Mouse (Mus musculus): ENCODE results near the gene Polr2e. TPM values are rescaled to one million over a fixed set of nuclear protein-coding genes. Genes with fewer than 3 reads are reported as not detected.
A peak's percentile ranks its signal among the peaks of the same experiment; 100 is the strongest.

The Polr2e gene
- polyA plus RNA-seq, 1 experiment from 2014 or later: 256 TPM

- Histone ChIP-seq H3K9me3 (ENCODE audit: control insufficient read depth, low read length) (no peaks in the 10 kb centered on the region), H3K4me1 (replicated peaks; ENCODE audit: control insufficient read depth, insufficient read depth, low read length) (peaks cover 25% of the 10 kb centered on the region), H3K27me3 (replicated peaks; ENCODE audit: control insufficient read depth, insufficient read depth, low read length) (no peaks in the 10 kb centered on the region), H3K36me3 (ENCODE audit: control insufficient read depth, insufficient read depth, low read length) (peaks cover 28% of the 10 kb centered on the region; the same call in 1 of the 2 replicates), H3K4me2 (no peak overlapping the region), H3K9ac (ENCODE audit: low read depth, low read length) (no peak overlapping the region), H3K27ac (ENCODE audit: low read depth, low read length) (no peak overlapping the region), H3K4me3 (ENCODE audit: low read depth, low read length) (no peak overlapping the region)
- 80% methylated on average over 10 of the region's 10 CpGs for WGBS
- ATAC-seq (replicated peaks; ENCODE audit: low FRiP score) (no peak), DNase-seq (ENCODE audit: low spot score) (no peak)
These were observed 14.1 kb downstream of the Polr2e start for GRCm38 (mm10) chr10:80025463-80025862.

GRCm38 (mm10) chr10:80025044-80025347, 14.6 kb downstream of the Polr2e start:
- Histone ChIP-seq H3K9ac (ENCODE audit: low read depth, low read length) (no peak overlapping the region; the same call in 1 of the 2 replicates), H3K4me1 (replicated peaks; ENCODE audit: control insufficient read depth, insufficient read depth, low read length) (peaks cover 29% of the 10 kb centered on the region), H3K9me3 (ENCODE audit: control insufficient read depth, low read length) (no peaks in the 10 kb centered on the region), H3K4me3 (ENCODE audit: low read depth, low read length) (no peak overlapping the region), H3K36me3 (ENCODE audit: control insufficient read depth, insufficient read depth, low read length) (peaks cover 25% of the 10 kb centered on the region; the same call in 1 of the 2 replicates), H3K27me3 (replicated peaks; ENCODE audit: control insufficient read depth, insufficient read depth, low read length) (no peaks in the 10 kb centered on the region), H3K27ac (ENCODE audit: low read depth, low read length) (0 out of 2 replicates have a peak overlapping the region, but pooled peaks have one; percentile 41), H3K4me2 (no peak overlapping the region)
- DNase-seq (ENCODE audit: low spot score) (no peak), ATAC-seq (replicated peaks; ENCODE audit: low FRiP score) (no peak)
- 50% methylated on average over 4 of the region's 4 CpGs for WGBS

GRCm38 (mm10) chr10:80024229-80025043, 15.2 kb downstream of the Polr2e start:
- no peak for ATAC-seq (replicated peaks; ENCODE audit: low FRiP score)
- WGBS: 74% methylated on average over 15 of the region's 15 CpGs
- Histone ChIP-seq H3K4me2 (no peak overlapping the region), H3K9me3 (ENCODE audit: control insufficient read depth, low read length) (no peaks in the 10 kb centered on the region), H3K27ac (ENCODE audit: low read depth, low read length) (0 out of 2 replicates have a peak overlapping the region, but pooled peaks have one; percentile 41), H3K4me3 (ENCODE audit: low read depth, low read length) (peak overlapping the region; percentile 6; the same call in 1 of the 2 replicates), H3K4me1 (replicated peaks; ENCODE audit: control insufficient read depth, insufficient read depth, low read length) (peaks cover 35% of the 10 kb centered on the region), H3K9ac (ENCODE audit: low read depth, low read length) (no peak overlapping the region; the same call in 1 of the 2 replicates), H3K36me3 (ENCODE audit: control insufficient read depth, insufficient read depth, low read length) (peaks cover 25% of the 10 kb centered on the region; the same call in 1 of the 2 replicates), H3K27me3 (replicated peaks; ENCODE audit: control insufficient read depth, insufficient read depth, low read length) (no peaks in the 10 kb centered on the region)
- DNase-seq (ENCODE audit: low spot score): no peak

DNA sequence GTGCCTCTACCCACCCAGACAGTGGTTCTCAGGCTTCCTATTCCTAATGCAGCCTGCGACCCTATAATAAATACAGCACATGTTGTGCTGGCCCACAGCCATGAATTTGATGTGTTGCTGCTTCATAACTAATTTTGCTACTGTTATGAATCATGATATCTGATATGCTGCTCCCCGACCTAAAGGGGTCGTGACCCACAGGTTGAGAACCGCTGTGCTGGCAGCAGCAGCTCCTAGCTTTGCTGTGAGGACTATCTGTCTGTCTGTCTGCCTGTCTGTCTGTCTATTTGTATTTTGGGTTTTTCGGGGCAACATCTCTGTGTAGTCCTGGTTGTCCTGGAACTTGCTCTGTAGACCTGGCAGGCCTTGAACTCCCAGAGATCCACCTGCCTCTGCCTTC, 15.8 kb downstream of the Polr2e start:
- peaks cover 22% of the 10 kb centered on the region; the same call in 1 of the 2 replicates for H3K36me3 ChIP-seq (ENCODE audit: control insufficient read depth, insufficient read depth, low read length)
- no peaks in the 10 kb centered on the region for H3K9me3 ChIP-seq (ENCODE audit: control insufficient read depth, low read length)
- no peak overlapping the region for H3K27ac ChIP-seq (ENCODE audit: low read depth, low read length)
- H3K4me3 ChIP-seq (ENCODE audit: low read depth, low read length): no peak overlapping the region; the same call in 1 of the 2 replicates
- no peaks in the 10 kb centered on the region for H3K27me3 ChIP-seq (replicated peaks; ENCODE audit: control insufficient read depth, insufficient read depth, low read length)
- H3K9ac ChIP-seq (ENCODE audit: low read depth, low read length): no peak overlapping the region
- H3K4me2 ChIP-seq: no peak overlapping the region
- no peak for DNase-seq (ENCODE audit: low spot score)
- WGBS: 87% methylated on average over 5 of the region's 5 CpGs
- peaks cover 42% of the 10 kb centered on the region for H3K4me1 ChIP-seq (replicated peaks; ENCODE audit: control insufficient read depth, insufficient read depth, low read length)
- no peak for ATAC-seq (replicated peaks; ENCODE audit: low FRiP score)

GRCm38 (mm10) chr10:80022806-80023205, 16.8 kb downstream of the Polr2e start:
- Histone ChIP-seq H3K4me1 (replicated peaks; ENCODE audit: control insufficient read depth, insufficient read depth, low read length) (peaks cover 38% of the 10 kb centered on the region), H3K4me3 (ENCODE audit: low read depth, low read length) (no peak overlapping the region), H3K4me2 (no peak overlapping the region), H3K9ac (ENCODE audit: low read depth, low read length) (no peak overlapping the region), H3K36me3 (ENCODE audit: control insufficient read depth, insufficient read depth, low read length) (peaks cover 19% of the 10 kb centered on the region; the same call in 1 of the 2 replicates), H3K27me3 (replicated peaks; ENCODE audit: control insufficient read depth, insufficient read depth, low read length) (no peaks in the 10 kb centered on the region), H3K27ac (ENCODE audit: low read depth, low read length) (no peak overlapping the region), H3K9me3 (ENCODE audit: control insufficient read depth, low read length) (no peaks in the 10 kb centered on the region)
- ATAC-seq (replicated peaks; ENCODE audit: low FRiP score) (no peak), DNase-seq (ENCODE audit: low spot score) (no peak)
- WGBS: 91% methylated on average over 8 of the region's 8 CpGs

- Histone ChIP-seq H3K9ac (ENCODE audit: low read depth, low read length) (no peak overlapping the region), H3K9me3 (ENCODE audit: control insufficient read depth, low read length) (no peaks in the 10 kb centered on the region), H3K4me2 (no peak overlapping the region), H3K4me1 (replicated peaks; ENCODE audit: control insufficient read depth, insufficient read depth, low read length) (peaks cover 39% of the 10 kb centered on the region), H3K27me3 (replicated peaks; ENCODE audit: control insufficient read depth, insufficient read depth, low read length) (no peaks in the 10 kb centered on the region), H3K4me3 (ENCODE audit: low read depth, low read length) (no peak overlapping the region), H3K36me3 (ENCODE audit: control insufficient read depth, insufficient read depth, low read length) (peaks cover 14% of the 10 kb centered on the region; the same call in 1 of the 2 replicates), H3K27ac (ENCODE audit: low read depth, low read length) (no peak overlapping the region; the same call in 1 of the 2 replicates)
- 90% methylated on average over 12 of the region's 12 CpGs for WGBS
- ATAC-seq (replicated peaks; ENCODE audit: low FRiP score) (no peak), DNase-seq (ENCODE audit: low spot score) (no peak)
These were observed 17.4 kb downstream of the Polr2e start for GRCm38 (mm10) chr10:80022164-80022563.

DNA sequence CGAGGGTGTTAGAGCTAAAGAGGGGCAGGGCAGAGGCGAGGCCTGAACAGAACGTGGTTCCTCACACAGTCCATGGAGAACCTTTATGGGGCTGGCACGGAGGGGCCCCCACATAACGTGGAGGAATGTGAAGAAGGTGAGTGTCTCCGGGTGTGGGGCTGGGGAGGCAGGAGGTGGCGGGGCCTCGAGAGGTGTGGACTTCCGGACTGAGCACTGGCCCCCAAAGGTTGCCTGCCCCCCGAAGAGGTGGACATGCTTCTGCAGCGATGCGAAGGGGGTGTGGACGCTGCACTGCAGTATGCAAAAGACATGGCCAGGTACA, 18.3 kb downstream of the Polr2e start:
- Histone ChIP-seq H3K4me1 (replicated peaks; ENCODE audit: control insufficient read depth, insufficient read depth, low read length) (peaks cover 43% of the 10 kb centered on the region), H3K4me2 (no peak overlapping the region), H3K9me3 (ENCODE audit: control insufficient read depth, low read length) (no peaks in the 10 kb centered on the region), H3K36me3 (ENCODE audit: control insufficient read depth, insufficient read depth, low read length) (peaks cover 13% of the 10 kb centered on the region; the same call in 1 of the 2 replicates), H3K27me3 (replicated peaks; ENCODE audit: control insufficient read depth, insufficient read depth, low read length) (no peaks in the 10 kb centered on the region), H3K4me3 (ENCODE audit: low read depth, low read length) (no peak overlapping the region), H3K9ac (ENCODE audit: low read depth, low read length) (no peak overlapping the region), H3K27ac (ENCODE audit: low read depth, low read length) (no peak overlapping the region)
- 89% methylated on average over 13 of the region's 13 CpGs for WGBS
- ATAC-seq (replicated peaks; ENCODE audit: low FRiP score): no peak
- no peak for DNase-seq (ENCODE audit: low spot score)

DNA sequence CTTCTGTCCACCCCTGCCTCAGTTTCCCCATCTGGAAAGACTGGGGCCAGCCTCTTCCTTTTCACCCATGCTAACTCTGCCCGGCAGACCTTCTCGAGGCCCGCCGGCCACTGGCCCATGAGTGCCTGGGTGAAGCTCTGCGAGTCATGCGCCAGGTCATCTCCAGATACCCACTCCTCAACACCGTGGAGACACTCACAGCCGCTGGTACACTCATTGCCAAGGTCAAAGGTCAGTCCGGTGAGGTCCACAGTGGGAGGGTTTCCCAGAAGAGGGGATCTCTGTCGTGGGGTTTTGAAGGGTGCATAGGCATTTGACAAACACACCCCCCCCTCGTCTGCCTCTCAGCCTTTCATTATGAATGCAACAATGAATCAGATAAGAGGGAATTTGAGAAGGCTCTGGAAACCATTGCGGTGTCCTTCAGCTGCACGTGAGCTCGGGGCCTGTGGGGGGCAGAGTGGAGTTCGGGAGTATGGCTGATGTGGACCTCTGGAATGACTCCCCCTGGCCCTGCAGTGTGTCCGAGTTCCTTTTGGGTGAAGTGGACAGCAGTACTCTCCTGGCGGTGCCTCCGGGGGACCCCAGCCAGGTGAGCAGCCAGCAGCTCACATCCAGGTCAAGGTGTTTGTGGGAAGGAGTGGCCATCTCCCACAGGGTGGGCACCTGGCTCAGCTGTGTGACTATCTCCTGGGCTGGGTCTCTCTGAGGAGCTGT, 18.8 kb downstream of the Polr2e start:
- H3K4me2 ChIP-seq: peak overlapping the region; percentile 67
- WGBS: 85% methylated on average over 18 of the region's 18 CpGs
- DNase-seq (ENCODE audit: low spot score) (no peak), ATAC-seq (replicated peaks; ENCODE audit: low FRiP score) (no peak)
- H3K27ac ChIP-seq (ENCODE audit: low read depth, low read length): no peak overlapping the region
- H3K36me3 ChIP-seq (ENCODE audit: control insufficient read depth, insufficient read depth, low read length): peaks cover 9% of the 10 kb centered on the region; the same call in 1 of the 2 replicates
- peaks cover 47% of the 10 kb centered on the region for H3K4me1 ChIP-seq (replicated peaks; ENCODE audit: control insufficient read depth, insufficient read depth, low read length)
- H3K27me3 ChIP-seq (replicated peaks; ENCODE audit: control insufficient read depth, insufficient read depth, low read length): no peaks in the 10 kb centered on the region
- peak overlapping the region; percentile 37; the same call in 1 of the 2 replicates for H3K4me3 ChIP-seq (ENCODE audit: low read depth, low read length)
- H3K9ac ChIP-seq (ENCODE audit: low read depth, low read length): no peak overlapping the region
- H3K9me3 ChIP-seq (ENCODE audit: control insufficient read depth, low read length): no peaks in the 10 kb centered on the region

All from liver, embryonic 11.5 days (tissue).